Mouse (Mus musculus) A20 (cell line): ENCODE measurements around the gene Stk40.
"Not testable (repeated sequence)": the region's sequence is repeated elsewhere in the genome, so short reads cannot be mapped to it uniquely, and the experiment has no call there.

Source experiments
- DNase-seq: peaks from one replicate; pipeline ENCODE4 v3.0.0-alpha.2; 2011; ENCODE audit warnings: low read depth, low spot score

The Stk40 gene

DNA sequence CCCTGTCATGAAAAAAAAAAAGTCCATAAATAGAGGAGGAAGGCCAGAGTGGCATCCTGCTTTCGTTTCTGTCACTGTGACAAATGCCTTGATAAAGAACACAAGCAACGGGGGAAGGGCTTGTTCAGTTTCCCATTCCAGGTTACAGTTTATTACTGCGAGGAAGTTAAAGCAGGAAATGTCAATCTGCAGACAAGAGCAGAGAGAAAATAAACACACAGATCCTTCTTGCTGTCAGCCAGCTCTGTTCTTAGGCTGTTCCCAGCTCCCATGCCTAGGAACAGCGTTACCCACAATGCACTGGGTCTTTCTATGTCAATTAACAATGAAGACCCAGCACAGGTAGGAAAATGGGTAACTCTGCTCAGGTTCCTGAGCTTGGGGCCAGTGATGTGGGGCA, 51.4 kb downstream of the Stk40 start:
- DNase-seq = no peak

DNA sequence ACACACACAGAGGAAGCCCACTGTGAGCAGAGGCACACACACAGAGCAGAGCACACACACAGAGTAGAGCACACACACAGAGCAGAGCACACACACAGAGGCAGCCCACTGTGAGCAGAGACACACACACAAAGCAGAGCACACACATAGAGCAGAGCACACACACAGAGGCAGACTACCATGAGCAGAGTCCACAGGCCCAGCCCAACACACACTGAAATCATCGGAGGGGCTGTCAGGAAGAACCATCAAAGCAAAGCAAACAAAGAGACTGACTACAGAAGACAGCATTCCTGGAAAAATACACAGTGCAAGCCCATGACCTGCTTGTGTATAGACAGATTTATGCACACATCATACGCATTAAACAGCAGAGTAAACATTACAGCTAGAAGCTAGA, 52.1 kb downstream of the Stk40 start:
- DNase-seq = no peak

DNA sequence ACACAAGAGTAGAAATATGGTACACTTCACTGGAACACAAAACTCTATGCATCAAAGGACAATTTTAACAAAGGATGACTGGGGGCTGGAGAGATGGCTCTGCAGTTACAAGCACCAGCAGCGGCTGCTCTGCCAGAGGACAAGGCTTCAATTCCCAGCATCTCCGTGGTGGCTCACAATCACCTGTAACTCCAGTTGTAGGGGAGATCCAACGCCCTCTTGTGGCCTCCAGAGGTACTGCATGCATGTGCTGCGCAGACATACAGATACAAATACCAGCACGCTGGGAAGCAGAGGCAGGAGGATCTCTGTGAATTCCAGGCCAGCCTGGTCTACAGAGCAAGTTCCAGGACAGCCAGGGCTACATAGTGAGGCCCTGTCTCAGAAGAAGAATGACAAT, 52.9 kb downstream of the Stk40 start:
- peak; percentile 47 for DNase-seq

DNA sequence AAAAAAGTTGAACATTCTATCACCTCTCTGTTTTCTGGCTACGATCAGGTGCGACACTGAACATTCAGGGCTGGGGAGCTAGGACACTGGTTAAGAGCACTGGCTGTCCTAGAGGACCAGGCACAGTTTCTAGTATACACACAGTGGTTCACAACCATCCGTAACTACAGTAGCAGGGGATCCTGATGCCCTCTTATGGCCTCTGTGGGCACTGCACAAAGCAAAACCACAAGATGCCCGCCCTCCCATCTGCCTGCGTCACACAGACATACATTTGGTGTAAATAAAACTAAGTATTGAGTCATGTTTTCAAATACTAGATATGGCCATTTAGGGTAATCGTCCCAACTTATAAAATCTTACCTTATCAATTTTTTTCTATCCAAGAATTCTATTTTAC, 53.8 kb downstream of the Stk40 start:
- DNase-seq = peak; percentile 36

DNA sequence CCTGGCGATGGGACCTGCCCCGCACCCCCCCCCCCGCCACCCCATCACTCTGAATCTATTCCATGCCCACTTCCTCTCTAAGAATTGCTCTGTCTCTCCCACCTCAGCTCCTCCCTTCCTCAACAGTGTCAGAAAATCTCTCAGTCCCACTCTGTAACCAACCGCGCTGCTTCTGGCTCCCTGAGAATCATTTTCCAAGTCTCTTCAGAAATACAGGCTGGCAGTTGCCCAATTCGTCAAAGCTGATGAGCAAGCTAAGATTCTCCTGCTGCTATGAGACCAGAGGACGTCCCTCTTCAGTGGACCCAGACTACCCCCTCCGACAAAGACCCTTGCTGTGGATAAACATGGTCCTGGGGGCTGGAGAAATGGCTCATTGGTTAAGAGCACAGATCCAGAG, 55.7 kb downstream of the Stk40 start:
- DNase-seq = no peak

DNA sequence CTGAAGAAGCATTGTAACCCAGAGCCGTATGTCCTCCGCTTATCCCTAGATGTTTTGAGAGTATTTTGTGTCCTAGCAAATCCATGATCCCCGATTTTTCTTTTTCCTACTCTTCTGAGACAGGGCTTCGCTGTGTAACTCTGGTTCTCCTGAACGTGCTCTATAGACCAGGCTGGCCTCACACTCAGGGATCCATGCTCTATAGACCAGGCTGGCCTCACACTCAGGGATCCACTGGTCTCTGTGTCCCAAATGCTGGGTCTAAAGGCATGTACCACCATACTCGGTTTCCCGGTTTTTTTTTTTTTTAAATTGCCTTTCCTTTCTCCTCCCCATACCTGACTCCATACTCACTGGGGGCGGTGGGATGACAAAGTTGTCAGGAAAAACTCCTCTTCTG, 57.2 kb downstream of the Stk40 start:
- no peak for DNase-seq

DNA sequence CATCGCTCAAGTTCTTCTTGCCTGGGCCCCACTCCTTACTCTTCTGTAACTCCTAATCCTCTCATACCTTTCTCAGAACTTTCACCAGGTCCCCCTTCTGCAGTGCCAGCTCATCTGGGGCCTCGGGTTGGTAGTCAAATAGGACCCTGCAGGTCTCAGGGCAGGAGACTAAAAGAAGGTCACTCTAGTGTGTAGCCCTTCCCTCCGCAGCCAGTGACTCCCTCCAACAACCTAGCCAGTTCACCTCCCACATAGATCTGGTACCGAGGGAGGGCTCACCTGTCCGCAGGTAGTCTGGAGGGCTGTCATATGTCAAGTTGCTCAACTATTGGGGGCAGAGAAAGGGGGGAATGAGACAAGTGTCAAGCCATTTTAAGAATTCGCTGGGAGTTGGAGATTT, 57.7 kb downstream of the Stk40 start:
- no peak for DNase-seq

DNA sequence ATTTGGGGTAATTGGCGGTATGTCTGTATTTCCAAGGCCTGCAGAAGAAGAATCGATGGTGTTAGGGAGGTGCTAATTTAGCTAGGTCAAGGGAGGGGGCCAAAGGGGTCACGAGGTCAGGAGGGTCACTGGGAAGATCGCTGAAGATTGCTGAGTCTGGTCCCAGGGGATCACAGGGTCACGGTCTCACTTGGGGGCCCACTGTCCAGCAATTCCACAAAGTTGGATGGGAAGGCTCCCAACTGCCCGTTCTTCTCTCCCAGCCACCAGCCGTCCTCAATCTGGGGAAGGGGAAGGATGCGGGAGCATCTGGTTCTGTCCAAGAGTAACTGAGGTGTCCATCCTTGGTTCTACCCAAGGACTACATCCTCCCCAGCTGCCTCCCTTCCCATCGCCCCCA, 58.2 kb downstream of the Stk40 start:
- DNase-seq = no peak

DNA sequence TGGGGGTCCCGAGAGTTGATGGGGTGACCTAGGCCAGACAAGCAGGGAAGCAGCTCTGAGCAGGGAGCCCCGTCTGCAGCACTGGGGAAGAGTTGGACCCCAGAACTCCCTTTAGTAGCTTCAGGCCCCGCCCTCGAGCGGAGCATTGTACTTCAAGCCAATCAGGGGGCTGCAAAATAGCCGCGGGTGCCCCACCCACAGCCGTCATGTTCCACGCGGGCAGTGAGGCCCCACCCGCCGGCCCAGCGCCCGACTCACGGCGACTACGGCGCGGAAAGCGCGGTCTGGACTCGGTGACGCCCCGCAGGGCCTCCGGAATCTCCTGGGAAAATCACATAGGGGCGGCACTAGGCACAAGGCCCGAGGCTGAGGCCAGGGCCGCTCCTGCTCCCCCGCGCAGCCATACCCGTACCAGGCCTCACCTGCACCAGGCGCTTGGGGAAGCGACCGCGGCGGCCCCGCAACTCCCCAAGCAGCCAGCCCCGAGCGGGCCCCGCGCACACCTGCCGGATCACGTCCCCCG, 58.8 kb downstream of the Stk40 start:
- DNase-seq = peak; percentile 76

DNA sequence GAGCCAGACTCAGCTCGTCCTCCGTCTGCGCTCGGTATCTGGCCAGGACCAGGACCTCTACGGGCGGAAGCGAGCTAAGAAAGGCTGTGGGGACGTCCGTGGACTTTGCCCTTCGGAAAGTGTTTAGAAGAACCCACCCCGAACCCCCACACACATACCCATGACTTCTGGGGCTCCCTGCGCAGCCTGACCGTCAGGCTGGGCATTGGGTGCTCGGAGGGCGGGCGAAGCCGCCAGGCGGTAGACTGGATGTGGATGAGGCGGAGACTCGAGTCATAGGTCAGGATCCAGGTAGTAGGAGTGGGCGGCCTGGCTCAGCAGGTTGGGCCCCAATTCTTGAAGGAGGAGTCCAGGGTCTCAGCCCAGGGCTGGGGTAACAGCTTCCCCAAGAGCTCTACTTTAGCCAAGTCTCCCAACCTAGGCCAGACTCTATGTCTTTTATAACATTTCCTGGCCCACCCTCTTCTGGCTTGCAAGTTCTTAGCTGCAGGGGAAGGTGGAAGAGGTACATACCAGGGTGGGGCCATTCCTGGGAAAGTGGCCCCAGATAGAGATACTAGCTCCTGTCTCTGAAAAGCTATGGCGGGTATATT, 59.4 kb downstream of the Stk40 start, which contains the start of gene Sh3d21:
Sh3d21 (minus strand) TSS at position 425 of the 593 bp plus-strand sequence.
- no peak for DNase-seq

DNA sequence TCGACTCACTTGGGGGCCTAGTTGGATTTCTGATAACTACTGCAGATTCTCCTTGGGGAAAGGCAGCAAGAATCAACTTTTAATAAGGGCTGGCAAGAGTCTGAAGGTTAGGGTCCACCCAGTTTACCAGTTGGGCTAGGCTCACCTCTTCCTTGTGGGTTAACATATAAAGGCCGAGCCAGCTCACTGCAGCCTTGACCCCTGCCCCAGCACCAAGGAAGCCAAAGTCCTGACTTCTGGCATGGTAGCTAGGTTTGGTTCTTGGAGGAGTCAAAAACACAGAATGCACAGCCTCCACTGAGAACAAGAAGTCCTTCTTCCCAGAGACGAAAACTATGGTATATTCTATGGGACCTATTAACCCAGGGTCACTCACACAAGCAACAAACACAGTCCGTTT, 59.9 kb downstream of the Stk40 start:
- peak; percentile 13 for DNase-seq

DNA sequence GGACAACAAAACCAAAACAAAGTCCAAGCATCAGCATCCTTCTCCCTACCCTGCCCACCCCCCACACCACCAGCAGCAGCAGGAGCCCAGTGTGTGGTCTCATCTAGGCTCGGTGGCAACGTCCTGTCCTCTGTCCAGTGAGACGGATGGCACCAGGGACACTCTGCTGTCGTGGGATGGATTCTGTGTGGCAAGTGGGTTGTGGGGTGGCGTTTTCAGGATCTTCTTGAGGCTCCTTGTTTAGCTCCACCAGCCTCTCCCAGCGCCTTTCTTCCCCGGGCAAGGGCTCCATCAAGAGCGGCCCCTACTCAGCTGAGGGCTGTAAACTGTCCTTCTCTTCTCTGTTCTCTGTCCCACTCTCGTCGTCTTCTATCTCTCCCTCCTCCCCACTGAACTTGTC, 61.3 kb downstream of the Stk40 start:
- DNase-seq = not testable (repeated sequence)

DNA sequence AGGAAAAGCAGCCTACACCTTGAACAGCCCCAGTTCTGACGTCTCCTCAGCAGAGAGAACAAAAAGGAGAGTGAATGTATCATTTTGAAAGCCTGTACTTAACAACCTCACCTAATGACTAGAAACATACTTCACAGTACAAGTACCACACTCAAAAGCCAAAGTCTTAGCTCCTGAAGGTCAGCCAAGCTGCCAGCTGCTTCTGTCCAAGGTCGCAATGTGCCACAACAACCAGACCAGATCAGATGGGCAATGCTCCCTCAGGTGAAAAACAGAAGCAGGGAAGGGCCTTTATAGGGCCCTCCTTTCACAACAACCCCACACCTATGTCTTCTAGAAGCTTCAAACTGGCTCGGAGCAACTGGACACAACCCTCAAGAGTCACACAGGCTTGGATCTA, 62.3 kb downstream of the Stk40 start:
- no peak for DNase-seq

DNA sequence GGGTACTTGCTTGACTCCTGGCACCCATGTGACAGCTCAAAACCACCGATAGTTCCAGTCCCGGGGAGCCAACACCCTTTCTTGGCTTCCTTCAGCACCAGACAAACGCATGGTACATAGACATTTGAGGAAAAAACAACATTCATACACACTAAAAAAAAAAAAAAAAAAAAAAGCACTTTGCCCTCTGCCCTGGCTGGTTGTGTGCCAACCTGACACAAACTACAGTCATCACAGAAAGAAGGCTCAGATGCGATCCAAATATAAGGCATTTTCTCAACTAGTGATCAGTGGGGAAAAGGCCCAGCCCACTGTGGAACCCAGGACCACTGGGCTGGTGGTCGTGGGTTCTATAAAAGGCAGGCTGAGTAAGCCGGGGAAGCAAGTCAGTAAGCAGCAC, 65.1 kb downstream of the Stk40 start:
- DNase-seq = no peak

DNA sequence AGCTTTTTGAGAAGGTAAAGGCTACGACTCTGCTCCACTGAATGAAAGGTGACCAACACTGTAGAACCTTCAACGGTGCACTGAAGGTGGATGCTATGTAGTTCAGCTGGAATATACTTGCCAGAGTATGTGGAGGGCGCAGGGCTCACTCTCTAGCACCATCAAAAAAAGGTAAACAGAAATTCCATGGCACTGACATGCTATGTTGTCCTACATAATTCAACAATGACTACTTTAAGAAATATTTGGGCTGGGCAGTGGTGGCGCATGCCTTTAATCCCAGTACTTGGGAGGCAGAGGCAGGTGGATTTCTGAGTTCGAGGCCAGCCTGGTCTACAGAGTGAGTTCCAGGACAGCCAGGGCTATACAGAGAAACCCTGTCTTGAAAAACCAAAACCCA, 67.0 kb downstream of the Stk40 start:
- not testable (repeated sequence) for DNase-seq

DNA sequence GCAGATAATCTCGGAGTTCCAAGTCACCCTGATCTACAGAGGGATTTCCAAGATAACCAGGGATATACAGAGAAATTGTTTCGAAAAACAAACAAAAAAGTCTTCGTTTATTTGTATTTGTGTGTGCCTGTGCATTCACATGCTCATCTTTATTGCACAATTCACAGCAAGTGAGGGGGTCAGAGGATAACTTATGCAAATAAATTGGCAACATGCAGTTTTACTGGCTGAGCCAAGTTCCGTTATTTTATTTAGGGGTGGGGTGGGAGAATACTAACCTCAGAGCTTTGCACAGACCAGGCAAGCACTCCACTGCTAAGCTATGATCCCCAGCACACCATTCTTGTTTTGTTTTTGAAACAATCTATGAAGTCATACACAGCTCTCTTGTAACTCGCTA, 70.0 kb downstream of the Stk40 start:
- no peak for DNase-seq

DNA sequence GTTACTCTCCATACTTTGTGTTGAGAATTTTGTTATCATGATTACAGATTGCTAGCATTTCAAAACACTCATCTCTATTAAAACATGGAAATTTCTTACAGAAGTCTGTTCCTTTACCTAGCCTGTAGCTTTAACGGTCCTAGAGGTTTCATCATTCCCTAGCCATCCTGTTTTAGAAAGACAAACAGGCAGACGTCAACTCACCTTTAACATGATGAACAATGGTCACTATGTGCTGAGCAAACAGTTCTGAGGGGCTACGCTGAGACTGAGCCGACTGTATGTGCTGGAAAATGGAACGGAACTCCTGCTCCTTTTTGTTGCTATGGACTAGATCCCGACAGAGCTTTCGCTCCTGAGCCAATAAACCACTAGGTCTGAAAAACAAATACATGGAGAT, 72.2 kb downstream of the Stk40 start:
- DNase-seq = not testable (repeated sequence)

DNA sequence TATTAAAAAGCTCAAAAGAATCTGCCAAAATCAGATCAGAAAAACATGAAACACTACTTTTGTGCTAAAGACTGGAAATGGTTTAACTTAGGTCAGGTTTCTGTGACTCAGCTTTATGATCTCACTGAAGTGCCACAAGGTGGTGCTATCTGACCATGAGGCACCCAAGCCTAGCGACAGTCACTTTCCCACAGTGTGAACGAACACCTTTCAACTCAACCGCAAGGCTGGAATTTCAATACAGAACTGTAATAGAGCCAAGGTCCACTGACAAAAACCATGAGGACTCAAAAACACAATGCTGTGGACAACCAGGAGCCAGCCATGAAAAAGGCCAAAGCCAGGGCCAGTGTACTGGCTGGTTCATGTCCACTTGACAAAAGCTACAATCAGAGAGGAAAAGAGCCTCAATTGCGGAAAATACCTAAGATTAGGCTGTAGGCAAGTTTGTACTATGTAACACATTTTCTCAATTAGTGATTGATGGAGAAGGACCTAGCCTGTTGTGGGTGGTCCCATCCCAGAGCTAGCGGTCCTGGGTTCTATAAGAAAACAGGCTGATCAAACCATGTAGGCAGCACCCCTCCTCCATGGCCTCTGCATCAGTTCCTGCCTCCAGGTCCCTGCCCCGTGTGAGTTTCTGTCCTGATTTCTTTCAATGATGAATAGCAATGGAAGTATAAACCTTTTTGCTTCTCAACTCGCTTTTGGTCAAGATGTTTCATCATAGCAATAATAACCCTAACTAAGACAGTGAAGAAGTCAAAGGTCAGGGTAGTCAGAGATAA, 77.6 kb downstream of the Stk40 start:
- DNase-seq = peak; percentile 46

DNA sequence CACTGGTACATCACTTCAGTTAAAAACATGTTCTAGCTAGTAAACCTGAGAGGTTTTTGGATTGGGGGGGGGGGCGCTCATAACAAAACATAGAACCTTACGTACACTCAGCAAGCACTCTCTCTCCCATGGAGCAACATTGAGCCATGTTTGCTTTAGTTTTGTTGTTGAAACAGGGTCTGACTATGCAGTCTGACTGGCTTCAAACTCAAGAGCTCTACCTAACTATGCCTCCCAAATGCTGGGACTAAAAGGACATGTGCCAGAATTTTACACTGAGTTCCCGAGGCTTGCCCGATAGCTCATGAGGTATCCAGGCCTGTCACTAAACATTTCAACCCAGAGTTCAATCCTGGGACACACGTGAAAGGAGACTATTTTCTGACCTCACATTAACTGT, 79.3 kb downstream of the Stk40 start:
- no peak for DNase-seq

DNA sequence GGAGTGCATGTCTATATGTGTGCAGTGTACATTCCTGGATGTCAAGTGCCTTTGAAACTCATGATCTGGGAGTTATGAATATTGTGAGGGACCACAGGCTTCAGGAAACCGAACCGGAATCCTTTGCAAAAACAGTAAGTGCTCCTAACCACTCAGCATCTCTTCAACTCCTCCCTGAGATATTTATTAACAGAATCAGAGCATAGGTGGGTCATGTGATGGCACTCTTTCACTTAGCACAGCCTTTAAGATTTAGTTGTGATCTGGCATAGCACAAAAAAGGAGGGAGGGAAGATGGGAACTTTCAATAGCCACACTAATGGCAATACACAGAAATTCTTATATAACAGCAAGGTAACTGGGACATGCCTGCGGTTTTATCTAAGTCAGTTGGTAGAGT, 83.3 kb downstream of the Stk40 start:
- DNase-seq = no peak
